Mouse (Mus musculus) embryonic facial prominence, embryonic 13.5 days (tissue): ENCODE data around the gene Mtx1. TPM values are rescaled to one million over a fixed set of nuclear protein-coding genes. Genes with fewer than 3 reads are reported as not detected.
"Not testable (repeated sequence)": the region's sequence is repeated elsewhere in the genome, so short reads cannot be mapped to it uniquely, and the experiment has no call there.

ENCODE experiments used
- ATAC-seq: fragments of 200-750 bp; cut with Nextera tagmentation; 2 replicates; pipeline ENCODE4 v1.8.0; 2017; ENCODE audit warnings: low read depth; ENCODE audit not compliant: insufficient number of reproducible peaks, insufficient read depth, low FRiP score, low TSS enrichment
- H3K27ac ChIP-seq: fragments of 300-500 bp; sonication (generic); 2 replicates; pipeline ENCODE4 v1.5.1; 2015; ENCODE audit warnings: moderate library complexity, mild to moderate bottlenecking, inconsistent platforms
- H3K27me3 ChIP-seq: fragments of 300-500 bp; sonication (generic); 2 replicates; pipeline ENCODE4 v1.6.1; 2015; ENCODE audit warnings: mild to moderate bottlenecking, inconsistent platforms
- H3K36me3 ChIP-seq: fragments of 300-500 bp; sonication (generic); 2 replicates; pipeline ENCODE4 v1.6.1; 2015; ENCODE audit warnings: mild to moderate bottlenecking, inconsistent platforms
- H3K4me1 ChIP-seq: fragments of 300-500 bp; sonication (generic); 2 replicates; pipeline ENCODE4 v1.6.1; 2015; ENCODE audit warnings: inconsistent platforms
- H3K4me2 ChIP-seq: fragments of 300-500 bp; sonication (generic); 2 replicates; pipeline ENCODE4 v1.6.1; 2015; ENCODE audit warnings: moderate library complexity, mild to moderate bottlenecking, inconsistent platforms
- H3K4me3 ChIP-seq: fragments of 300-500 bp; sonication (generic); 2 replicates; pipeline ENCODE4 v1.5.1; 2015; ENCODE audit warnings: mild to moderate bottlenecking, inconsistent platforms
- H3K9ac ChIP-seq: fragments of 300-500 bp; sonication (generic); 2 replicates; pipeline ENCODE4 v1.6.1; 2015; ENCODE audit warnings: mild to moderate bottlenecking, inconsistent platforms
- H3K9me3 ChIP-seq: fragments of 300-500 bp; sonication (generic); 2 replicates; pipeline ENCODE4 v1.6.1; 2016; ENCODE audit warnings: inconsistent platforms
- WGBS: fragments of 180-500 bp; shearing (Covaris S2); methylation state at CpG from one replicate; pipeline ENCODE4 v1.1.7; 2015; ENCODE audit warnings: mixed read lengths; 5-methylcytosine and 5-hydroxymethylcytosine counted together
- polyA plus RNA-seq: library from polyadenylated mRNA; unstranded; fragments of >200 nt; fragmentation: Nextera tagmentation; extraction: Ambion mirVana; gene quantifications from 2 replicates; pipeline ENCODE4 v1.2.1, GENCODE M21; 2015

Mtx1 gene
- polyA plus RNA-seq, 1 experiment from 2014 or later: 212 TPM

DNA sequence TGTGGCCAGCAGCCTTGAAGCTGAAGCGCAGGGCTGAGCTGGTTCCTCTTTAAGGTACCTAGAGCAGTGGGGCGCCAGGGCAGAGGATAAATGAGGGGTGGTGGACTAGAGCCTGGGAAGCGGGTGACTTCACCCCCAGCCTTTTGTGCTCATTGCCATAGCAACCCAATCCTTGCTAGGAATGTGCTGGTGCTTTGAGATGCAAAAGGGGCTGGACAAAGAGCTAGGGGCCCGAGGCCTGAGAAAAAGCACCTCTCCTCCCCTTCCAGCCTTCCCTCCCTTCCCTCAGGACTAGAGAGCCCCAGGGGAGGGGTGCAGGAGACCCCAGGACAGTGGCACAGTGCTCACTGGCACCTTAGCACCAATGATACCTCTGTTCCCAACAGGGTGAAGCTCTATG is 970 bp downstream of the Mtx1 start:
- H3K27me3 ChIP-seq: peaks cover 20% of the 10 kb centered on the region
- H3K4me2 ChIP-seq: peak overlapping the region; percentile 84
- no peaks in the 10 kb centered on the region for H3K9me3 ChIP-seq
- H3K4me1 ChIP-seq: peaks cover 32% of the 10 kb centered on the region
- ATAC-seq: no peak
- 25% methylated on average over 4 of the region's 4 CpGs for WGBS
- H3K4me3 ChIP-seq: peak overlapping the region; percentile 46
- peak overlapping the region; percentile 64 for H3K9ac ChIP-seq
- 0 out of 2 replicates have a peak overlapping the region, but pooled peaks have one; percentile 71 for H3K27ac ChIP-seq
- H3K36me3 ChIP-seq: peaks cover 29% of the 10 kb centered on the region

DNA sequence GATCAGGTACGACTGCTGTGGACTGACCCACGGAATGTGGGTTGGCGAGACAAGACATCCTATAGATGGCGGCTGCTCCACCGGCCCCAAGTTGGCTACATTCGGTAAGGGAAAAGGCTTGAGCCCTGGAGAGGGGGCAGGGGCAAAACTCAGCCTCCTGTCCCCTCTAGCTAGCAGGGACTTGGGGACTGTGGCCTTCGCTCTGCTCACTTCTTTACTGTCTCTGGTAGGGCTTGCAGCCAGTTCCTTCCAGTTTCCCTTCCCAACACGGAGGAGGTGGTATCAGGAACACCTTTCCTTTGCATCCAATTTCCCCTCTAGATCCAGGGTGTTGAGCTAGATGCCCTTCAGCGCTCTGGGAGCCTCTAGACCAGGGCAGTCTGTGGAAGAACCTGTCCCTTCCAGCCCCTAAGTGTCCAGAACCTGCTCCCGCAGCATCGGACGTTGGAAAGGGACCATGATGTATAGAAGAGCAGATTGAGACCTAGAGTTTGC is 1.5 kb downstream of the Mtx1 start:
- Histone ChIP-seq H3K27ac (no peak overlapping the region), H3K9ac (peak overlapping the region; percentile 64), H3K4me1 (peaks cover 32% of the 10 kb centered on the region), H3K27me3 (peaks cover 15% of the 10 kb centered on the region), H3K4me2 (peak overlapping the region; percentile 84), H3K9me3 (no peaks in the 10 kb centered on the region), H3K4me3 (peak overlapping the region; percentile 46), H3K36me3 (peaks cover 30% of the 10 kb centered on the region)
- WGBS: 49% methylated on average over 12 of the region's 12 CpGs
- no peak for ATAC-seq

- Histone ChIP-seq H3K27ac (no peak overlapping the region), H3K9me3 (no peaks in the 10 kb centered on the region), H3K4me2 (no peak overlapping the region), H3K4me3 (no peak overlapping the region), H3K9ac (0 out of 2 replicates have a peak overlapping the region, but pooled peaks have one; percentile 64), H3K4me1 (peaks cover 32% of the 10 kb centered on the region), H3K27me3 (peaks cover 9% of the 10 kb centered on the region), H3K36me3 (peaks cover 35% of the 10 kb centered on the region)
- ATAC-seq: no peak
- WGBS: 77% methylated on average over 11 of the region's 11 CpGs
These were observed 2.1 kb downstream of the Mtx1 start for GRCm38 (mm10) chr3:89224796-89225195.

DNA sequence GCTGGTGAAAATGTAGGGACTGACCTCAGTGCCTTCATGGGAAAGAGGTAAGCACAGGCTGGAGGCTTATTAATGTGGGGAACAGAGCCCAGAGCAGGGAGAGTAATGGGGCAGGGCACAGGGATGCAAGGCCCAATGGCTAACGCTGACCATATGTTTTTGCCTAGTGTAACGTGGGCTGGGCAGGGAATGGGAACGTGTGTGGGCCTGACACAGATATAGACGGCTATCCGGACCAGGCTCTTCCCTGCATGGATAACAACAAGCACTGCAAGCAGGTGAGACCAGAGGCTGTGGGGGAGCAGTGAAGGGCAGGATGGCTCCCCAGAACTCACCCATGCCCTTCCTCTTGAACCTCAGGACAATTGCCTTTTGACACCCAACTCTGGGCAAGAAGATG is 5.7 kb downstream of the Mtx1 start:
- ATAC-seq: no peak
- Histone ChIP-seq H3K36me3 (peaks cover 48% of the 10 kb centered on the region), H3K4me1 (peaks cover 12% of the 10 kb centered on the region), H3K27ac (no peak overlapping the region), H3K9ac (no peak overlapping the region), H3K4me3 (no peak overlapping the region), H3K9me3 (no peaks in the 10 kb centered on the region), H3K4me2 (no peak overlapping the region), H3K27me3 (0 out of 2 replicates have a peak, but pooled peaks cover 2% of the 10 kb centered on the region)
- 56% methylated on average over 5 of the region's 5 CpGs for WGBS

DNA sequence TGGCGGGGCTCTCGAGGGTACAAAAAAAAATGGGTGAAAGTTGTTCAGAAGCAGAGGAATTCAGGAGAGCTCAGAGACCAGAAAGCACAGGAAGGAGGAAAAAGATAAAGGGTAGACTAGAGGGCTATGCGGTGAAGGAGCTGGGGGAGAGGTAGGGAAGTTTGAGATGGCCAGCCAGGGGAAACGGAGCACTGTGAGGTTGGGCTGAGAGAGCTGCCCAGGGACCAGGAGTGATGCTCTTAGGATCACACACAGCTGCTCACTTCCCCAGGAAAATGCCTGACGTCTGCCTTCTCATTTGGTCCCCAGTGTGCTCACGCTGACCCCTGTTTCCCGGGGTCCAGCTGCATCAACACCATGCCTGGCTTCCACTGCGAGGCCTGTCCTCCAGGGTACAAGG is 7.3 kb downstream of the Mtx1 start:
- WGBS: 49% methylated on average over 8 of the region's 8 CpGs
- H3K27ac ChIP-seq: no peak overlapping the region
- H3K4me1 ChIP-seq: peaks cover 16% of the 10 kb centered on the region
- H3K27me3 ChIP-seq: no peaks in the 10 kb centered on the region
- no peak overlapping the region for H3K4me2 ChIP-seq
- peaks cover 45% of the 10 kb centered on the region for H3K36me3 ChIP-seq
- 0 out of 2 replicates have a peak overlapping the region, but pooled peaks have one; percentile 40 for H3K9ac ChIP-seq
- no peak for ATAC-seq
- no peaks in the 10 kb centered on the region for H3K9me3 ChIP-seq
- no peak overlapping the region for H3K4me3 ChIP-seq

DNA sequence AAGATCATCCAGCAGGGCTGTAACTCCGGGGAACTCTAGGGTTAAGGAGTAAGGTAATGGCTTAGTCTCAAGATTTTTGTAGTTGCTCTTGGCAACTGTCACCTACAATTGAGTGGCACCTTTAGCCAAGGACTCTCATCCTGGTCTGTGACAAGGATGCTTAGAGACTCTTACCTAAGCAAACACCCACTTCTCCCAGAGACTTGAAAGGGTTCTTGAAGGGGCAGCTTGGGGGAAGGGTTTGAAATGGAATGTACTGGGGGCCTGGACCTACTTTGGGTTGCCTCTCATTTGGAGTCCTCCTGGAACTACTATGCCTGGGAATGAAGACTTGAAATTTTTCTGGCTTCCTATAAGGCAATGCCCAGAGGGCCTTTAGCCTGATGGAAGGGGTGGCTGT is 8.6 kb downstream of the Mtx1 start:
- Histone ChIP-seq H3K27ac (no peak overlapping the region), H3K4me1 (peaks cover 16% of the 10 kb centered on the region), H3K4me2 (no peak overlapping the region), H3K4me3 (no peak overlapping the region), H3K27me3 (no peaks in the 10 kb centered on the region), H3K36me3 (peaks cover 33% of the 10 kb centered on the region), H3K9me3 (no peaks in the 10 kb centered on the region), H3K9ac (no peak overlapping the region)
- WGBS: 83% methylated on average over 1 of the region's 1 CpGs
- no peak for ATAC-seq

DNA sequence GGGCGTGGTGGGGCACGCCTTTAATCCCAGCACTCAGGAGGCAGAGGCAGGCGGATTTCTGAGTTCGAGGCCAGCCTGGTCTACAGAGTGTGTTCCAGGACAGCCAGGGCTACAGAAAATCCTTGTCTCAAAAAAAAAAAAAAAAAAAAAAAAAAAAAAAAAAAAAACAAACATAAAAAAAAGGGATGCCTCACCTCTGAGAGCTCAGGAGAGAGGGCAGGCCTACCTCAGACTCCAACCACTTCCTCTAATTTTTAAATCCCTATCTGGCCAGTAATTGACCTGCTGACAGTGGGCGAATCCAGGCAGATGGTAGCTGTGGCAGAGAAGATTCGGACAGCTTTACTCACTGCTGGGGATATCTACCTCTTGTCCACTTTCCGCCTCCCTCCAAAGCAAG is 10.5 kb downstream of the Mtx1 start:
- H3K36me3 ChIP-seq: peaks cover 24% of the 10 kb centered on the region
- H3K4me1 ChIP-seq: peaks cover 23% of the 10 kb centered on the region
- not testable (repeated sequence) for H3K27me3 ChIP-seq, H3K9ac ChIP-seq, H3K27ac ChIP-seq, ATAC-seq, H3K9me3 ChIP-seq, H3K4me3 ChIP-seq
- 76% methylated on average over 7 of the region's 7 CpGs for WGBS
- H3K4me2 ChIP-seq: peak overlapping the region; percentile 77; the same call in 1 of the 2 replicates

DNA sequence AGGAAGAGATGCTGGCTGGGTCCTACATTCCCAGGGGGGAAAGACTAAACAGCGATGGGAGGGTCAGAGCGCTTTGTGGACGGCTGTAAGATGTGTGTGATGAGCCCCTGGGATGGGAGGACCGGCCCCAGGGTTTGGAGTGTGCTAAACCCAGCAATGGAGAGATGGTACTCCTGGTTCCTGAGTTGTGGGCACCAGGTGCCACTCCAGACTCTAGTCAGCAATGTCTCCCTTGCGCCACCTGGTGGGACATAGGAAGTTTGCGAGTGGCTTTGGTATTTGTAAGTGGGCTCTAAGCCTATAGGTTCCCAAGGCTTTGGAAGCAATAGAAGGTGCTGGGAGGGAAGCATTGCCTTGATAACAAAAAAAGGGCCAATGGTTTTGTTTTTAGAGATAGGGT is 11.0 kb downstream of the Mtx1 start:
- Histone ChIP-seq H3K9ac (peak overlapping the region; percentile 84), H3K27ac (peak overlapping the region; percentile 96; the same call in 1 of the 2 replicates), H3K36me3 (peaks cover 21% of the 10 kb centered on the region), H3K4me1 (peaks cover 23% of the 10 kb centered on the region), H3K4me3 (peak overlapping the region; percentile 78), H3K4me2 (peak overlapping the region; percentile 77), H3K27me3 (no peaks in the 10 kb centered on the region), H3K9me3 (no peaks in the 10 kb centered on the region)
- WGBS: 0% methylated on average over 6 of the region's 6 CpGs
- ATAC-seq: peak; percentile 33; the same call in 1 of the 2 replicates

GRCm38 (mm10) chr3:89214681-89215411 is 12.0 kb downstream of the Mtx1 start, which contains the start of gene Thbs3:
Thbs3 (plus strand) TSS chr3:89215180.
- Histone ChIP-seq H3K27ac (peak within 1 kb of the TSS; percentile 96), H3K36me3 (peaks cover 26% of the 10 kb centered on the region), H3K4me2 (peak within 1 kb of the TSS; percentile 77), H3K9ac (peak within 1 kb of the TSS; percentile 84), H3K9me3 (no peaks in the 10 kb centered on the region), H3K4me3 (peak within 1 kb of the TSS; percentile 78), H3K27me3 (no peaks in the 10 kb centered on the region), H3K4me1 (peaks cover 23% of the 10 kb centered on the region)
- WGBS: under 1% methylated on average over 18 of the region's 19 CpGs
- ATAC-seq: no peak; the same call in 1 of the 2 replicates

- peaks cover 26% of the 10 kb centered on the region for H3K36me3 ChIP-seq
- peak overlapping the region; percentile 78 for H3K4me3 ChIP-seq
- H3K9ac ChIP-seq: peak overlapping the region; percentile 84
- peak overlapping the region; percentile 77 for H3K4me2 ChIP-seq
- peak overlapping the region; percentile 96 for H3K27ac ChIP-seq
- under 1% methylated on average over 68 of the region's 69 CpGs for WGBS
- peaks cover 23% of the 10 kb centered on the region for H3K4me1 ChIP-seq
- H3K9me3 ChIP-seq: no peaks in the 10 kb centered on the region
- no peaks in the 10 kb centered on the region for H3K27me3 ChIP-seq
- peak; percentile 87 for ATAC-seq
These were observed 12.9 kb downstream of the Mtx1 start for GRCm38 (mm10) chr3:89213803-89214530.

- Histone ChIP-seq H3K36me3 (peaks cover 53% of the 10 kb centered on the region), H3K4me3 (no peak overlapping the region), H3K27ac (peak overlapping the region; percentile 55; the same call in 1 of the 2 replicates), H3K4me1 (peaks cover 18% of the 10 kb centered on the region), H3K27me3 (no peaks in the 10 kb centered on the region), H3K9ac (no peak overlapping the region; the same call in 1 of the 2 replicates), H3K4me2 (no peak overlapping the region), H3K9me3 (no peaks in the 10 kb centered on the region)
- 81% methylated on average over 7 of the region's 7 CpGs for WGBS
- no peak for ATAC-seq
These were observed 16.2 kb downstream of the Mtx1 start for GRCm38 (mm10) chr3:89210731-89211130.
